Mouse (Mus musculus) retina, adult 2 months (tissue): ENCODE measurements around the gene Tubgcp5.
"Not testable (repeated sequence)": the region's sequence is repeated elsewhere in the genome, so short reads cannot be mapped to it uniquely, and the experiment has no call there.

Experiments
- DNase-seq: peaks from one replicate; pipeline ENCODE4 v3.0.0-alpha.2; 2012; ENCODE audit warnings: low read depth, low spot score

Tubgcp5 gene

GRCm38 (mm10) chr7:55793952-55794603 is at the start of gene Tubgcp5:
TSS of gene Tubgcp5 (plus strand) at chr7:55794154.
- DNase-seq, result peak; percentile 87

- DNase-seq, result no peak
These were observed 49.3 kb upstream of the Tubgcp5 start for GRCm38 (mm10) chr7:55744566-55745220.

- no peak for DNase-seq
These were observed 43.1 kb upstream of the Tubgcp5 start for GRCm38 (mm10) chr7:55750841-55751240.

GRCm38 (mm10) chr7:55759346-55759745 is 34.6 kb upstream of the Tubgcp5 start:
- DNase-seq, result no peak

GRCm38 (mm10) chr7:55767926-55768325 is 26.0 kb upstream of the Tubgcp5 start, which contains the start of gene Siglech:
TSS of gene Siglech (plus strand) at chr7:55768178.
- no peak for DNase-seq

GRCm38 (mm10) chr7:55780011-55780410 is 13.9 kb upstream of the Tubgcp5 start:
- DNase-seq, result no peak

GRCm38 (mm10) chr7:55782493-55782892 is 11.5 kb upstream of the Tubgcp5 start:
- DNase-seq, result no peak

GRCm38 (mm10) chr7:55784580-55784979 is 9.4 kb upstream of the Tubgcp5 start:
- no peak for DNase-seq

GRCm38 (mm10) chr7:55790586-55790985 is 3.4 kb upstream of the Tubgcp5 start:
- not testable (repeated sequence) for DNase-seq

- DNase-seq, result no peak
These were observed 1.7 kb upstream of the Tubgcp5 start for GRCm38 (mm10) chr7:55792280-55792679.

GRCm38 (mm10) chr7:55793236-55793951 is 560 bp upstream of the Tubgcp5 start:
- DNase-seq, result no peak

GRCm38 (mm10) chr7:55799981-55800380 is 6.0 kb downstream of the Tubgcp5 start:
- DNase-seq, result no peak

GRCm38 (mm10) chr7:55809967-55810366 is 16.0 kb downstream of the Tubgcp5 start:
- DNase-seq, result no peak

- DNase-seq, result no peak
These were observed 30.5 kb downstream of the Tubgcp5 start for GRCm38 (mm10) chr7:55824468-55824867.

GRCm38 (mm10) chr7:55827551-55827950 is 33.6 kb downstream of the Tubgcp5 start:
- no peak for DNase-seq

- DNase-seq, result no peak
These were observed 42.9 kb downstream of the Tubgcp5 start for GRCm38 (mm10) chr7:55836877-55837276.

- DNase-seq, result no peak
These were observed 47.5 kb downstream of the Tubgcp5 start, which contains the start of gene Cyfip1 for GRCm38 (mm10) chr7:55841445-55841844. TSS of gene Cyfip1 (plus strand) at chr7:55841745.

- DNase-seq, result peak; percentile 40
These were observed 48.1 kb downstream of the Tubgcp5 start for GRCm38 (mm10) chr7:55841977-55842503.

GRCm38 (mm10) chr7:55842504-55843152 is 48.7 kb downstream of the Tubgcp5 start:
- DNase-seq, result peak; percentile 3

- DNase-seq, result no peak
These were observed 52.8 kb downstream of the Tubgcp5 start for GRCm38 (mm10) chr7:55846606-55847312.

GRCm38 (mm10) chr7:55849948-55850571 is 56.1 kb downstream of the Tubgcp5 start:
- no peak for DNase-seq
